Mouse (Mus musculus): ENCODE measurements around the gene Timm8a2.
"Not testable (repeated sequence)": the region's sequence is repeated elsewhere in the genome, so short reads cannot be mapped to it uniquely, and the experiment has no call there.

Timm8a2 gene

GRCm38 (mm10) chr14:122062411-122063090 lies 28.1 kb downstream of the Timm8a2 start:
- no peak for DNase-seq

GRCm38 (mm10) chr14:122063599-122063998 lies 29.1 kb downstream of the Timm8a2 start:
- DNase-seq, result no peak

- peak; percentile 61 to 82 for DNase-seq
Observed at GRCm38 (mm10) chr14:122064519-122064918, 30.0 kb downstream of the Timm8a2 start.

GRCm38 (mm10) chr14:122066243-122066642 lies 31.8 kb downstream of the Timm8a2 start:
- DNase-seq, result peak in 1 of 2 experiments; percentile 35

GRCm38 (mm10) chr14:122068036-122068435 lies 33.6 kb downstream of the Timm8a2 start:
- not testable (repeated sequence) for DNase-seq

- DNase-seq, result no peak
Observed at GRCm38 (mm10) chr14:122068801-122069695, 34.6 kb downstream of the Timm8a2 start.

- DNase-seq, result no peak
Observed at GRCm38 (mm10) chr14:122069948-122070347, 35.5 kb downstream of the Timm8a2 start.

- no peak for DNase-seq
Observed at GRCm38 (mm10) chr14:122073422-122073821, 38.9 kb downstream of the Timm8a2 start.

- DNase-seq, result peak; percentile 29 to 49
Observed at GRCm38 (mm10) chr14:122074360-122074759, 39.9 kb downstream of the Timm8a2 start.

GRCm38 (mm10) chr14:122075485-122076200 lies 41.2 kb downstream of the Timm8a2 start:
- no peak for DNase-seq

- no peak for DNase-seq
Observed at GRCm38 (mm10) chr14:122077017-122077416, 42.5 kb downstream of the Timm8a2 start.

GRCm38 (mm10) chr14:122079428-122079827 lies 45.0 kb downstream of the Timm8a2 start:
- peak; percentile 35 to 71 for DNase-seq

- no peak for DNase-seq
Observed at GRCm38 (mm10) chr14:122079921-122080320, 45.4 kb downstream of the Timm8a2 start.

- DNase-seq, result no peak
Observed at GRCm38 (mm10) chr14:122081308-122081707, 46.8 kb downstream of the Timm8a2 start.

- no peak for DNase-seq
Observed at GRCm38 (mm10) chr14:122083499-122083898, 49.0 kb downstream of the Timm8a2 start.

GRCm38 (mm10) chr14:122087956-122088355 lies 53.5 kb downstream of the Timm8a2 start:
- no peak for DNase-seq
